Comparison of ENCODE assay signal across 23 mouse cellular contexts in the genomic region with DNA sequence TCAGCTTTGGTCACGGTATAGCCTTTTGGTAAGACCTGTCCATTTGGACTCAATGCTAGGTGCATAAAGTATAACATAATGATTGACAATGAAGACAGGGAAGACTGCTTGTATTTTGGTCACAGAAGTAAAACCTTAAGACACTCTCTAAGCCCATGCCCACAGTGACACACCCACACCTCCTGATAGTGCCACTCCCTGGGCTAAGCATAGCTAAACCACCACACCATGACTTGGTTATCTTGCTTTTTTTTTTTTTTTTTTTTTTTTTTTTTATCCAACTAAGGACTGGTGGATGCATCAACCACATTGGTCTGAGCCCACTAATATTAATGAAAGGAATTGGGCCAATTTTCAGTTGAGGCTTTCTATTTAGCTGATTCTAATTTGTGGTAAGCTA. TPM values are rescaled to one million over a fixed set of nuclear protein-coding genes. Genes with fewer than 3 reads are reported as not detected.
"Had no signal": no experiment of that assay in that cellular context is flagged by ENCODE, and none has a peak within 500 bp of the region (broad histone marks: within the 10 kb centered on the region; RNA-seq: fewer than 3 reads in every experiment).

No protein-coding gene starts in this region.

- H3K36me3 ChIP-seq: liver, embryonic 15.5 days; lung, embryonic 15.5 days; midbrain, embryonic 10.5 days; midbrain, embryonic 12.5 days; neural tube, embryonic 13.5 days; neural tube, embryonic 15.5 days; stomach, embryonic 15.5 days had no signal

- DNase-seq: liver, postnatal 0 days; lung, adult 2 months; lung, postnatal 14 days; lung, postnatal 4 days; midbrain, embryonic 14.5 days; right cerebral cortex, postnatal 14 days; thymus, adult 2 months; thymus, postnatal 25 days; thymus, postnatal 4 days had no signal

- H3K27me3 ChIP-seq: liver, embryonic 15.5 days; lung, embryonic 15.5 days; megakaryocyte, embryonic 14.5 days; midbrain, embryonic 12.5 days; neural tube, embryonic 13.5 days; neural tube, embryonic 15.5 days; stomach, embryonic 15.5 days had no signal

- H3K4me3 ChIP-seq: liver, embryonic 15.5 days; lung, embryonic 15.5 days; megakaryocyte, embryonic 14.5 days; midbrain, embryonic 10.5 days; midbrain, embryonic 12.5 days; myocyte; neural tube, embryonic 13.5 days; neural tube, embryonic 15.5 days; stomach, embryonic 15.5 days had no signal

- H3K9me3 ChIP-seq: liver, embryonic 15.5 days; lung, embryonic 15.5 days; midbrain, embryonic 10.5 days; midbrain, embryonic 12.5 days; neural tube, embryonic 13.5 days; neural tube, embryonic 15.5 days; stomach, embryonic 15.5 days had no signal

- H3K27ac ChIP-seq: liver, embryonic 15.5 days; lung, embryonic 15.5 days; midbrain, embryonic 10.5 days; midbrain, embryonic 12.5 days; neural tube, embryonic 13.5 days; neural tube, embryonic 15.5 days; stomach, embryonic 15.5 days; stomach, postnatal 0 days had no signal

- H3K4me1 ChIP-seq: liver, embryonic 15.5 days; lung, embryonic 15.5 days; stomach, embryonic 15.5 days had no signal

- H3K9ac ChIP-seq: liver, embryonic 15.5 days; liver, postnatal 0 days; lung, embryonic 15.5 days; midbrain, embryonic 12.5 days; neural tube, embryonic 13.5 days; neural tube, embryonic 15.5 days; stomach, embryonic 15.5 days had no signal

- ATAC-seq: liver, postnatal 0 days; lung, postnatal 0 days; midbrain, embryonic 16.5 days had no signal

RNA-seq across cellular contexts. Expression of a gene that starts 10.9 kb away (rescaled TPM):
- polyA plus RNA-seq: liver, embryonic 15.5 days; liver, postnatal 0 days; lung, adult 2 months; lung, postnatal 0 days; midbrain, embryonic 10.5 days; midbrain, embryonic 12.5 days; midbrain, embryonic 14.5 days; midbrain, embryonic 16.5 days; myocyte; spleen, adult 2 months; stomach, postnatal 0 days; urinary bladder, adult 2 months had no signal
